Mouse (Mus musculus) mesoderm, embryonic 11.5 days (tissue): ENCODE measurements at regions not wholly inside any gene's neighbourhood (a gene's known extent, or its start where the extent isn't known, plus 50 kb on each side); places are given as distances from the start of the nearest gene placed in this dataset.

Source experiments
- DNase-seq: peaks from one replicate; pipeline ENCODE4 v3.0.0-alpha.2; 2012; ENCODE audit warnings: low read depth, low spot score

- DNase-seq: peak; percentile 39
Observed at GRCm38 (mm10) chr4:23994261-23994965, 501.8 kb upstream of the Mms22l start.

- DNase-seq: no peak
Observed at GRCm38 (mm10) chr4:24006257-24006955, 489.8 kb upstream of the Mms22l start.

GRCm38 (mm10) chr4:24019178-24020104, 476.8 kb upstream of the Mms22l start:
- DNase-seq: no peak
